Mouse (Mus musculus): ENCODE measurements around the gene Bbs9.
"Not testable (repeated sequence)": the region's sequence is repeated elsewhere in the genome, so short reads cannot be mapped to it uniquely, and the experiment has no call there.

The Bbs9 gene

GRCm38 (mm10) chr9:22848800-22849199 lies 373.3 kb downstream of the Bbs9 start:
- no peak for DNase-seq (ENCODE audit: low spot score in 2 of 2)

- no peak for DNase-seq (ENCODE audit: low spot score in 2 of 2)
Measured at GRCm38 (mm10) chr9:22849212-22849611, 373.7 kb downstream of the Bbs9 start.

GRCm38 (mm10) chr9:22869147-22869546 lies 393.6 kb downstream of the Bbs9 start:
- not testable (repeated sequence) for DNase-seq (ENCODE audit: low spot score in 2 of 2)

- no peak for DNase-seq (ENCODE audit: low spot score in 2 of 2)
Measured at GRCm38 (mm10) chr9:22870661-22871060, 395.1 kb downstream of the Bbs9 start.

- no peak for DNase-seq (ENCODE audit: low spot score in 2 of 2)
Measured at GRCm38 (mm10) chr9:22875231-22875630, 399.7 kb downstream of the Bbs9 start.

GRCm38 (mm10) chr9:22879266-22879665 lies 403.8 kb downstream of the Bbs9 start:
- no peak for DNase-seq (ENCODE audit: low spot score in 2 of 2)

- DNase-seq (ENCODE audit: low spot score in 2 of 2) = no peak
Measured at GRCm38 (mm10) chr9:22886351-22886750, 410.8 kb downstream of the Bbs9 start.

- DNase-seq (ENCODE audit: low spot score in 2 of 2) = no peak
Measured at GRCm38 (mm10) chr9:22905434-22905833, 429.9 kb downstream of the Bbs9 start.

- no peak for DNase-seq (ENCODE audit: low spot score in 2 of 2)
Measured at GRCm38 (mm10) chr9:22916808-22917207, 441.3 kb downstream of the Bbs9 start.

GRCm38 (mm10) chr9:22935645-22936044 lies 460.1 kb downstream of the Bbs9 start:
- DNase-seq (ENCODE audit: low spot score in 2 of 2) = no peak
